Mouse (Mus musculus) hindbrain, postnatal 0 days (tissue): ENCODE data around the gene Rps21. TPM values are rescaled to one million over a fixed set of nuclear protein-coding genes. Genes with fewer than 3 reads are reported as not detected.
A peak's percentile ranks its signal among the peaks of the same experiment; 100 is the strongest.

Experiments
- ATAC-seq: fragments of 200-750 bp; cut with Nextera tagmentation; 2 replicates; pipeline ENCODE4 v1.8.0; 2017; ENCODE audit warnings: mild to moderate bottlenecking, moderate TSS enrichment, moderate library complexity
- DNase-seq: peaks from one replicate; pipeline ENCODE4 v3.0.0-alpha.2; 2015; ENCODE audit warnings: low spot score
- H3K27ac ChIP-seq: fragments of 300-500 bp; sonication (generic); 2 replicates; pipeline ENCODE4 v1.5.1; 2014; ENCODE audit warnings: mild to moderate bottlenecking
- H3K27me3 ChIP-seq: fragments of 300-500 bp; sonication (generic); 2 replicates; pipeline ENCODE4 v1.6.1; 2014; ENCODE audit warnings: low read length, mixed read lengths; ENCODE audit not compliant: insufficient read depth
- H3K36me3 ChIP-seq: fragments of 300-500 bp; sonication (generic); 2 replicates; pipeline ENCODE4 v1.6.1; 2014; ENCODE audit warnings: low read length, mixed read lengths; ENCODE audit not compliant: insufficient read depth
- H3K4me1 ChIP-seq: fragments of 300-500 bp; sonication (generic); 2 replicates; pipeline ENCODE4 v1.6.1; 2014; ENCODE audit warnings: antibody characterized with exemption, low read length, mixed read lengths; ENCODE audit not compliant: insufficient read depth
- H3K4me2 ChIP-seq: fragments of 300-500 bp; sonication (generic); 2 replicates; pipeline ENCODE4 v1.6.1; 2014; ENCODE audit warnings: low read depth, mild to moderate bottlenecking, low read length, moderate library complexity, mixed read lengths
- H3K4me3 ChIP-seq: fragments of 300-500 bp; sonication (generic); 2 replicates; pipeline ENCODE4 v1.5.1; 2014; ENCODE audit warnings: low read length
- H3K9ac ChIP-seq: fragments of 300-500 bp; sonication (generic); replicated peaks from 2 replicates; pipeline ENCODE4 v1.6.1; 2014; ENCODE audit warnings: mild to moderate bottlenecking, low read length, moderate library complexity, mixed read lengths
- H3K9me3 ChIP-seq: fragments of 300-500 bp; sonication (generic); 2 replicates; pipeline ENCODE4 v1.6.1; 2016; ENCODE audit warnings: low read length, mixed read lengths
- CTCF ChIP-seq: IDR thresholded peaks from 2 replicates; pipeline ENCODE4 v1.5.1; 2016; ENCODE audit warnings: antibody characterized with exemption, control low read depth, low read depth
- WGBS: fragments of 180-500 bp; shearing (Covaris S2); extraction: QIAGEN DNeasy Blood & Tissue Kit; methylation state at CpG from one replicate; pipeline ENCODE4 v1.1.7; 2014; 5-methylcytosine and 5-hydroxymethylcytosine counted together
- polyA plus RNA-seq: library from polyadenylated mRNA; unstranded; fragments of >200 nt; fragmentation: Nextera tagmentation; extraction: Ambion mirVana; gene quantifications from 2 replicates; pipeline ENCODE4 v1.2.1, GENCODE M21; 2015
- total RNA-seq: library from RNA; depleted of rRNA; stranded (reverse); fragments of >200 nt; gene quantifications from 2 replicates; pipeline ENCODE4 v1.2.3, GENCODE M21; 2014

The Rps21 gene
- total and polyA plus RNA-seq, 2 experiments from 2014 or later: 465 to 857 TPM

DNA sequence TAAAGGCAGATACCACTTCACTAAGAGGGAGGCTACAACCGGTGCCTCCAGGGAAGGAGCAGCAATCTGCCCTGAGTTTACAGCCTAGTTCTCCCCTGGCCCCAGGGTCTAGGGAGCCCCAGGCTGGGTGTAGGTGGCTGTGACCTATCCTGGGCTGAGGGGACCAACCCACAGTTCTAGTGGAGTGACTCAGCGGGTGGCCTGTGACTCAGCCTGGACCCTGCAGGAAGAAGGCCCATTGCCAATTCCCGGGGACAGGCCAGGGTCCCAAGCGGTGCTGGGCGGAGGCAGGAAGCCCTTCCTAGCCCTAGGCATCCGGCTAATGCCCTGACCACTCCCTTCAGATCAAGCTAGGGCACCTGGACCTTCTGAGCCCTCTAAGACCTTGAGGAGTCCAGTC, 41.2 kb upstream of the Rps21 start:
- Histone ChIP-seq H3K27me3 (no peaks in the 10 kb centered on the region), H3K4me1 (peaks cover 19% of the 10 kb centered on the region), H3K4me2 (no peak overlapping the region), H3K9ac (no peak overlapping the region), H3K9me3 (no peaks in the 10 kb centered on the region), H3K27ac (peak overlapping the region; percentile 54; the same call in 1 of the 2 replicates), H3K4me3 (no peak overlapping the region), H3K36me3 (no peaks in the 10 kb centered on the region)
- TF ChIP-seq CTCF: no peak
- WGBS: 74% methylated on average over 6 of the region's 6 CpGs
- DNase-seq: no peak
- no peak for ATAC-seq

DNA sequence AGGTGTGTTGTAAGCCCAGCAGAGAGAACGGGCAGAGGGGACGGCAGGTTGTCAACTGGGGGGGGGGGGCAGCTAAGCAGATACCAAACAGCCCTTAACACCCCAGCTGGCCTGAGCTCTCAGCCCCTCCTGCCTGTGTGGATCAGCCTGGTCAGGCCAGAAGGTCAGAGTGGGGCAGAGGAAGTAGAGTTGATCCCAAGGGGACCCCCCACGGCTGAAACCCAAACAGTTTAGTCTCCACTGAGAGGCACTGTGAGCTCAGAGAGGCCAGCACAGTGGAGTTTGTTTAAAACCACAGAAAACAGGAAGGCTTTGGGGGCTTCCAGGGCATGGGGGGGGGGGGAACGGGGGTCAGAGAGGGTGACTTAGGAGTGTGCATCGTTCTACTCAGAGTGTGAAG, 40.3 kb upstream of the Rps21 start:
- ATAC-seq (no peak), DNase-seq (no peak)
- no peak overlapping the region for H3K9ac ChIP-seq
- H3K27ac ChIP-seq: no peak overlapping the region
- H3K9me3 ChIP-seq: no peaks in the 10 kb centered on the region
- 58% methylated on average over 5 of the region's 5 CpGs for WGBS
- H3K4me3 ChIP-seq: no peak overlapping the region
- H3K36me3 ChIP-seq: no peaks in the 10 kb centered on the region
- no peak overlapping the region for H3K4me2 ChIP-seq
- peaks cover 19% of the 10 kb centered on the region for H3K4me1 ChIP-seq
- TF ChIP-seq CTCF: no peak
- no peaks in the 10 kb centered on the region for H3K27me3 ChIP-seq

DNA sequence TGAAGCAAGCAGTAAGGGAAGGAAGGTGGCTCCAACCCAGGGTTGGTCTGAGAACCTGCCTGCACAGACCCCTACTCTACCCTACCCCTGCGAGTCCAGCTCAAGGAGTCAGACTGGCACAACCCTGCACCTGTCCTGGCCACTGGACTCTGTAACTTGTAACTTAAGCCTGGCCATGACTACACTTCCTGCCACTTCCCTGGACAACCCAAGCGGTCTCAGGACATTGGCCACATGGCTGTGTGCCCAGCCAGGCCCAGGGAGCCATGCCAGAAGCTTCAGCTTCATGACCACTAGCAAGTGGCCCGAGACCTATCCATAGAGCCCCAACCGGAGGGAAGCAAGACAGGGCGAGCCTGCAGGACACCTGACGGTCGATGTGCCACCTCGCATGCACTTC, 39.6 kb upstream of the Rps21 start:
- peak; percentile 35 for DNase-seq
- no peak for TF ChIP-seq CTCF
- WGBS: 78% methylated on average over 7 of the region's 8 CpGs

DNA sequence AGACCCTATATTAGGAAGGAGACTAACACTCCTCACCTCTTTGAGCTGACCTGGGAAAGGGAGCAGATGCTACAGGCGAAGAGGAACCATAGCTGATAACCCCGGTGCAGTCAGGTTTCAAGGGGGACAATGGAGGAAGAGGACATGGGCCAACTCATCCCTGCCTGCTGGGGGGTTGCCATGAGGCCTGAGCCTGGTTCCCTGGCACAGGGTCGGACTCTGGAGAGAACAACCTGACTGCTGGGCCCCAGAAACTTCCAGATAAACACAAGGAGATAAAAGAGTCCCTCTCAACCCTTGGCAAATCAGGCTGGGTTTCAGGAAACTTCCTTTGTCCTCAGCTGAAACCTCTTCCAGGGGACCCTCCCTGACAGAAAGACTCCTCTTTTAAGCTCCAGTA, 38.9 kb upstream of the Rps21 start:
- ATAC-seq: no peak
- WGBS: 69% methylated on average over 3 of the region's 3 CpGs
- H3K9me3 ChIP-seq: no peaks in the 10 kb centered on the region

More for the DNA sequence above, 39.6 kb upstream of the Rps21 start:
- peak overlapping the region; percentile 26; the same call in 1 of the 2 replicates for H3K27ac ChIP-seq
- H3K27me3 ChIP-seq: no peaks in the 10 kb centered on the region
- no peak overlapping the region for H3K4me2 ChIP-seq
- H3K9ac ChIP-seq: no peak overlapping the region
- H3K36me3 ChIP-seq: no peaks in the 10 kb centered on the region
- no peak overlapping the region for H3K4me3 ChIP-seq
- H3K4me1 ChIP-seq: peaks cover 19% of the 10 kb centered on the region
- no peaks in the 10 kb centered on the region for H3K9me3 ChIP-seq
- ATAC-seq: peak; percentile 13; the same call in 1 of the 2 replicates

DNA sequence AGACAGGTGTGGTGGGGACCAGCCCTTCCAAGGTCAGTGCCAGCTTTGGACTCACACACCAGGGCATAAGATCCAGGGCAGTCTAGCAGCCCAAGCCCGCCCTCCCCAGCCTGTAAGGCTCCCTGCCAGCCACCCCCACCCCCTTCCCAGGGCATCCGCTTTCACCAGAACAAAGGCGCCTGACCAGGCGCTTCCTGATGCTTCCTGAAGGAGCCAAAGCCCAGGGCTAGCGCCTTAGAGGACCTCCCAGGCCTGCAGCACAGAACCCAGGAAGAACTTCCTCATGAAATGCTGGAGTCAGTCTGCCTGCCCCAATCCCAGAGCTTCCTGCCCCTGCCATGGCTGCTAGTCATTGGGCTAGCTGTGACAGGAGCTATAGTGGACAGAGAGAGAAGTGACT, 38.5 kb upstream of the Rps21 start:
- ATAC-seq (no peak), DNase-seq (peak; percentile 35)
- Histone ChIP-seq H3K4me1 (peaks cover 19% of the 10 kb centered on the region), H3K9me3 (no peaks in the 10 kb centered on the region), H3K4me2 (no peak overlapping the region), H3K27ac (peak overlapping the region; percentile 43; the same call in 1 of the 2 replicates), H3K4me3 (no peak overlapping the region), H3K36me3 (no peaks in the 10 kb centered on the region), H3K27me3 (no peaks in the 10 kb centered on the region), H3K9ac (no peak overlapping the region)
- TF ChIP-seq CTCF: no peak
- 27% methylated on average over 5 of the region's 5 CpGs for WGBS

More for the DNA sequence above, 38.9 kb upstream of the Rps21 start:
- no peaks in the 10 kb centered on the region for H3K27me3 ChIP-seq
- no peak overlapping the region for H3K4me3 ChIP-seq
- DNase-seq: no peak
- no peak for TF ChIP-seq CTCF
- no peak overlapping the region for H3K4me2 ChIP-seq
- H3K27ac ChIP-seq: 0 out of 2 replicates have a peak overlapping the region, but pooled peaks have one; percentile 43
- peaks cover 19% of the 10 kb centered on the region for H3K4me1 ChIP-seq
- no peaks in the 10 kb centered on the region for H3K36me3 ChIP-seq
- H3K9ac ChIP-seq: no peak overlapping the region

DNA sequence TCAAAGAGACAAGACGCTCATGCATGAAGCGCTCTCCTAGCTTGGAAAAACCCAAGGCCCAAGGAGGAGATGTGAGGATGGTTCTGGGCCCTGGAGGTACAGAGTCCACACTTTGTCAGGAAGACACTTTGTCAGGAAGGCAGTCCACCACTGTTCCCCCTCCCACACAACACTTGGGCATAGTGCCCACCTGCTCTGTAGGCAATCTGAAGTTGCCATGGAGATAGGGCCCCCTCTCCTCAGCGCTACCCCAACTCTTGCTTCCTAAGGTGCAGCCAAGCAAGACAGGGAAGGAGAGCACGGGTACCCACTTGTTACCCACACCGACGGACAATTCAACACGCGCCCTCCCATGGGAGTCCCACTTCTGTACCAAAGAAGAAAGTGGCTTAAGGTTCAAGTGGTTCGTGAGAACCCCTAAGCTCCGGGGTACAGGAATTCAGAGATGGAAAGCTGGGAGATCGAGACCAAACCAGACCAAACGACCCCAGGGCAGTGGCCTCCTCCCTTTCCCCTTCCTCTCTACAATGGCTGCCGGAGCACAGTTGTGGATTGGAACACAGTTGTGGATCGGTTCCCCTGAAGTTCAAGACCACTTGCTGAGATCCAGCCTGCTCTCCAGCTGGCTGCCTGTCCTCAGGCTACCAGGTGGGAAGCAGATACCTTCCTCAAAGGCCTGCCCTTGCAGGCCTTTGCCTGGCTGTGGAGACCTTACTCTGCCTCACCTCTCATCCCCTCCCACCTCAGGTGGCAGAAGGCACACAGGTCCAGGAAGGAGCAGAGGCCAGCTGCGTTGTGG, 37.8 kb upstream of the Rps21 start:
- H3K27ac ChIP-seq: peak overlapping the region; percentile 43; the same call in 1 of the 2 replicates

DNA sequence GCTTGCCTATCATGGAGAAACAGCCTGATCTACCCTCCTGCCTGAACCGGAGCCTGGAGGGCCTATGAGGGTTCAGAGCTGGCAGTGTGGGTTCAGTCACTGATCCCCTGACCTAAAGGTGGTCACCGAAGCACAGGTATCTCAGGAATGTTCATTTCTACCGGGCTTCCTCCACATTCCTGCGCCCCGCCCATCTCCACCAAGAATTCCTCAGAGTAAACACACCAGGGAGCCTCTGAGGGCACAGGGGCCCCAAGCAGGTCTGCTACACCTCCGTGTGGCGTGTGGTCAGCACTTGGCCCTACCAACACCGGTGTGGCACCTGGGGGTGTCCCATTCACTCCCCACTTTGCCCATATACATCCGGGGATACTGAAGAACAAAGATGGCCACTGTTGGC, 37.0 kb upstream of the Rps21 start:
- Histone ChIP-seq H3K4me3 (no peak overlapping the region), H3K9ac (no peak overlapping the region), H3K4me1 (peaks cover 19% of the 10 kb centered on the region), H3K36me3 (no peaks in the 10 kb centered on the region), H3K27me3 (peaks cover 4% of the 10 kb centered on the region; the same call in 1 of the 2 replicates), H3K27ac (no peak overlapping the region), H3K4me2 (no peak overlapping the region), H3K9me3 (no peaks in the 10 kb centered on the region)
- no peak for TF ChIP-seq CTCF
- 80% methylated on average over 9 of the region's 9 CpGs for WGBS
- DNase-seq (no peak), ATAC-seq (no peak)

More for the DNA sequence above, 37.8 kb upstream of the Rps21 start:
- Histone ChIP-seq H3K36me3 (no peaks in the 10 kb centered on the region), H3K9me3 (no peaks in the 10 kb centered on the region), H3K4me3 (no peak overlapping the region), H3K9ac (no peak overlapping the region), H3K27me3 (no peaks in the 10 kb centered on the region), H3K4me1 (peaks cover 19% of the 10 kb centered on the region), H3K4me2 (no peak overlapping the region)
- WGBS: 61% methylated on average over 15 of the region's 15 CpGs
- ATAC-seq: no peak
- TF ChIP-seq CTCF: no peak
- peak; percentile 52 for DNase-seq
